Mouse (Mus musculus): ENCODE measurements around the gene Gm26620.

GRCm38 (mm10) chr1:170867691-170868105 lies 17.2 kb upstream of the Gm26620 start, which contains the start of gene Atf6:
- TF ChIP-seq EP300 (IDR thresholded peaks at IDR 0.05; ENCODE audit: low read length) = peak; percentile 52; the same call in 1 of the 2 replicates
- TF ChIP-seq SIN3A (IDR thresholded peaks at IDR 0.05; ENCODE audit: low read length) = peak; percentile 98
- no peak for TF ChIP-seq CTCF (conservative IDR thresholded peaks at IDR 0.05 in 1 of 2, IDR thresholded peaks at IDR 0.05 in 1 of 2; ENCODE audit: low read depth in 2 of 2, low read length in 2 of 2)
- peak; percentile 75; the same call in 1 of the 2 replicates for TF ChIP-seq RCOR1 (conservative IDR thresholded peaks at IDR 0.05; ENCODE audit: low read depth, low read length)
- peak; percentile 77 for TF ChIP-seq JUND (conservative IDR thresholded peaks at IDR 0.05; ENCODE audit: low read depth, low read length)

Measured in CH12.LX (cell line).